Mouse (Mus musculus): ENCODE data around the gene 1700001C19Rik.

1700001C19Rik gene

GRCm38 (mm10) chr17:47378133-47378532 lies 59.0 kb downstream of the 1700001C19Rik start:
- in situ Hi-C loops (cut with MboI, MseI), result no loop called here

GRCm38 (mm10) chr17:47376779-47377280 lies 60.3 kb downstream of the 1700001C19Rik start:
- in situ Hi-C loops (cut with MboI, MseI), result no loop called here

GRCm38 (mm10) chr17:47373991-47374390 lies 63.2 kb downstream of the 1700001C19Rik start:
- in situ Hi-C loops (cut with MboI, MseI), result no loop called here

GRCm38 (mm10) chr17:47371451-47371850 lies 65.7 kb downstream of the 1700001C19Rik start:
- in situ Hi-C loops (cut with MboI, MseI), result no loop called here

GRCm38 (mm10) chr17:47369087-47369443 lies 68.1 kb downstream of the 1700001C19Rik start:
- in situ Hi-C loops (cut with MboI, MseI), result no loop called here

GRCm38 (mm10) chr17:47368401-47369086 lies 68.6 kb downstream of the 1700001C19Rik start, which contains the start of gene Mrps10:
Mrps10 (plus strand) TSS chr17:47368887.
- in situ Hi-C loops (cut with MboI, MseI), result no loop called here
